Mouse (Mus musculus) urinary bladder, postnatal 0 days (tissue): Measurements from ENCODE around the gene Ahnak2. TPM values are rescaled to one million over a fixed set of nuclear protein-coding genes. Genes with fewer than 3 reads are reported as not detected.

Experiments used
- microRNA-seq: library from miRNA; unstranded; fragments of <30 nt; microRNA quantifications from one replicate; pipeline ENCODE4, GENCODE M21; 2016
- polyA plus RNA-seq: library from polyadenylated mRNA; unstranded; fragments of >200 nt; fragmentation: Nextera tagmentation; extraction: Ambion mirVana; gene quantifications from 2 replicates; pipeline ENCODE4 v1.2.1, GENCODE M21; 2015

Ahnak2 gene
- polyA plus RNA-seq, result 21.2 and 22.1 TPM in 2 replicates

GRCm38 (mm10) chr12:112801864-112802846, at the start of gene Ahnak2:
Gene Ahnak2, minus strand, starts transcription at chr12:112802657.

GRCm38 (mm10) chr12:112829244-112829864, 26.9 kb upstream of the Ahnak2 start, which contains the start of gene Cdca4:
Gene Cdca4, minus strand, starts transcription at chr12:112829423.

GRCm38 (mm10) chr12:112808587-112809364, 6.3 kb upstream of the Ahnak2 start, which contains the start of gene Clba1:
Gene Clba1, plus strand, starts transcription at chr12:112808937.

GRCm38 (mm10) chr12:112760154-112760926, 42.1 kb downstream of the Ahnak2 start, which contains the start of gene Pld4:
Gene Pld4, plus strand, starts transcription at chr12:112760655.

Small RNAs within 50 kb of the gene (microRNA-seq; reads per million reads assigned to microRNA genes)
- not detected for gene Mir6940

Other genes with a start within 250 kb of the Ahnak2 start
- gene Inf2, start 213.9 kb downstream of the Ahnak2 start, polyA plus RNA-seq, result 6.8 and 7.1 TPM in 2 replicates
- gene Adssl1, start 182.6 kb downstream of the Ahnak2 start, polyA plus RNA-seq, result 19.4 and 26.4 TPM in 2 replicates
- 136 and 146 TPM in 2 replicates for gene Siva1, start 158.0 kb downstream of the Ahnak2 start, polyA plus RNA-seq
- 53.1 and 68.4 TPM in 2 replicates for gene Akt1, start 127.8 kb downstream of the Ahnak2 start, polyA plus RNA-seq
- 12.7 and 13.9 TPM in 2 replicates for gene Zbtb42, start 123.8 kb downstream of the Ahnak2 start, polyA plus RNA-seq
- 12.3 and 13.7 TPM in 2 replicates for gene Cep170b, start 82.2 kb downstream of the Ahnak2 start, polyA plus RNA-seq
- gene Pld4, start 42.0 kb downstream of the Ahnak2 start, polyA plus RNA-seq, result 9.9 and 10.0 TPM in 2 replicates
- gene Clba1, start 6.3 kb upstream of the Ahnak2 start, polyA plus RNA-seq, result 5.8 TPM in 2 replicates
- gene Cdca4, start 26.8 kb upstream of the Ahnak2 start, polyA plus RNA-seq, result 29.8 and 35.8 TPM in 2 replicates
- 0.23 and 0.52 TPM in 2 replicates for gene Gpr132, start 65.6 kb upstream of the Ahnak2 start, polyA plus RNA-seq
- 3.5 and 4.5 TPM in 2 replicates for gene Jag2, start 127.1 kb upstream of the Ahnak2 start, polyA plus RNA-seq
- 64.5 and 69.2 TPM in 2 replicates for gene Nudt14, start 139.5 kb upstream of the Ahnak2 start, polyA plus RNA-seq
- 14.5 and 14.6 TPM in 2 replicates for gene Btbd6, start 173.8 kb upstream of the Ahnak2 start, polyA plus RNA-seq
- 33.3 and 34.9 TPM in 2 replicates for gene Brf1, start 198.0 kb upstream of the Ahnak2 start, polyA plus RNA-seq
- 8.2 and 8.7 TPM in 2 replicates for gene Pacs2, start 211.9 kb upstream of the Ahnak2 start, polyA plus RNA-seq